Mouse (Mus musculus) adrenal gland, adult 18-20 months (tissue): ENCODE data around the gene Heyl. TPM values are rescaled to one million over a fixed set of nuclear protein-coding genes. Genes with fewer than 3 reads are reported as not detected.
"Not testable (repeated sequence)": the region's sequence is repeated elsewhere in the genome, so short reads cannot be mapped to it uniquely, and the experiment has no call there.

ENCODE experiments used
- DNase-seq, 2 experiments: peaks; one replicate each; pipeline ENCODE4 v3.0.0; 2021 to 2022; ENCODE audit warnings: low spot score in 2 of 2
- total RNA-seq, 2 experiments: library from RNA; stranded (reverse); gene quantifications; 1 replicate in 1 of 2; 2 replicates in 1 of 2; pipeline ENCODE4 v1.2.3; 2021

Heyl gene
- total RNA-seq, 2 experiments from 2014 or later = 4.7 to 11.3 TPM

DNA sequence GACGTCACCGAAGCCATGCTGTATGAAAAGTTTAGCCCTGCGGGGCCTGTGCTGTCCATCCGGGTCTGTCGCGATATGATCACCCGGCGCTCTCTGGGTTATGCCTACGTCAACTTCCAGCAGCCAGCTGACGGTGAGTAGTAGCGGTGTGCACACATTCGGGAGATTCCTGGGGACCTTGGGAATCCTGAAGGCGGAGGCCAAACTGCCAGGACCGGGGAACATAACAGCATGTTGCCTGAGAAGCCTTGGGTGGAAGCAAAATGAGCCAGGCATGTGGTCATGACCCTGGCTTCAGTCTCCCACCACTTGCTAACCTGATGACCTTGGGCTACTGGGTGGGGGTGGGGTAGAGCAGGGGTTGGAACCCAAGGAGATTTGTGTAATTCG is 50.3 kb downstream of the Heyl start:
- DNase-seq = not testable (repeated sequence)

DNA sequence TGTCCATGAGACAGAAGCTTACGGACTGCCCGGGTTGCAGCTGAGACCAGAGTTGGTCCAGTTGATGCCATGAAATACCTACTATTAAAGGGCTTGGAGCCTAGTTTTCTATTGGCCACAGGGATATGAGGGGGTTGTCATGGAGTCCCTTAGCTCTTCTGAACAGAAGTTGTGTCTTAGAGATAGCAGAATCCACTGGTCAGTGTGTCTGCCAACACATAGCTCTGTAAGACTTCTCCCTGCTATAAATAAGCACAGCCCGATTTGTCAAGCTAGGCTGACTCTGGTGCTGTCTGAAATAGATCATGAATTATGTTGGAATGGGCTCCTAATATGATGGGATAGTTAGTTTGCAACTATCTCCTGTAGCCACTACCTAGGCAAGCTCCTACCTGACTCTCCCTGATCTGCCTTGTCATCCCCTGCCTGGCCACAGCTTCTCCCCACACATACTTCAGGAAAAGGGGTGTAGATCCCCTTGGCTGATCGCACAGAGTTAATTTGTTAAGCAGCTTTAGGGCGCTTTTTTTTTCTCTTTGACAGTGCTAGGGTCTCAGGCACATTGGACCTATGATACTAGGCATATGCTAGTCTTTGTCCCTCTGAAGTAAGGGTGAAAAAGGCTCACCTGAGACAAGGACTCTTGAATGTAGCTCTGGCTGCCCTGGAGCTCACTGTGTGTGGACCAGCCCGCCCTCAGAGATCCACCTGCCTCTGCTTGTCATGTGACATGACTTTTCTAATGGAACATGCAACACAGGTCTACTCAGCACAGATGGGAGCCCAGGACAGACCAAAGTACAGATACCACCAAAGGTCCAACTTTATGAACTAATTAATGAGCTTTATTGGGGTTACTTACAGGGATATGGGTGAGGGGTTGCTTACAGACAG is 51.6 kb downstream of the Heyl start:
- no peak for DNase-seq

DNA sequence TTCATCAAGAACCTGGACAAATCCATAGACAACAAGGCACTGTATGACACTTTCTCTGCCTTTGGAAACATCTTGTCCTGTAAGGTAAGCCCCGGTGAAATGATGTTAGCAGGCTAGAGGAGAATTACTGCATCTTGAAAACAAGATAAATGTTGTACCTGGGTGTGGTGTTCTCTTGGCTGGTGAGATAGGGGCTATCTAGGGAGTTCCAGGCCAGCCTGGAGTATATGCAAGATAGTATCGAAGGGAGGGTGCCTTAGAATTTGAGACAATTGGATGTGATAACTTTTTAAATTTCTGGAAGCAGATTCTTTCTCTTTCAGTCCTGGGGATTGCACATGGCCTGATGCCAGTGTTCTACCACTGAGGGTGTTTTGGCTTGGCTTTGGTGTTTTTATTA is 53.4 kb downstream of the Heyl start:
- DNase-seq = no peak

DNA sequence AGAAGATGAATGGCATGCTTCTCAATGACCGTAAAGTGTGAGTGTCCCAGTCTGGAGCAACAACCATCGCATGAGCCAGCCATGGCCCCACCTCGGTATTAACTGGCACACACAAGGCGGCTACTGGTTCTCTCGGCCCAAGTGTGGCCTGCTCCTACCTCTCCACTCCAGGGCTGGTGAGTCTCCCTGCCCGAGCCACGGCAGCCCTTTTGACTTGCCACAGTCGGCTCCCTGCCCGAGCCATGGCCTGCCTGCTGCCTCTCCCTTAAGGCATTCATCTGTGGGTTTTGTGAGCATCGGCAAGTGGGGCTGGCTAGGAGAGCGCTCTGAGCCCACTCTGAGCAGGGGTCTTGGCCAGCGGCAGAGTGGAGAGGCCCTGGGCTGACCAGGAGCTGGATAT is 55.7 kb downstream of the Heyl start:
- DNase-seq = no peak

DNA sequence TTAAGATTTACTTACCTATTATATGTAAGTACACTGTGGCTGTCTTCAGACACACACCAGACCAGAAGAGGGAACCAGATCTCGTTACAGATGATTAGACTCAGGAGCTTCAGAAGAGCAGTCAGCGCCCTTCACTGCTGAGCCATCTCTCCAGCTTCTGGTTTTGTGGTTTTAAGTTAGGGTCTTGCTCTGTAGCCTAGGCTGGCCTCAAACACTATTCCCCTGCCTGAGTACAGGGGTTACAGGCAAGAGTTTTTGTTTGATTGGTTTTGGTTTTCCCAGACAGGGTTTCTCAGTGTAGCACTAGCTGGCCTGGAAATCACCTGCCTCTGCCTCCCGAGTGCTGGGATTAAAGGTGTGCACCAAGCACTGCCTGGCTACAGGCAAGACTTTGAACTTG is 59.0 kb downstream of the Heyl start:
- no peak for DNase-seq

DNA sequence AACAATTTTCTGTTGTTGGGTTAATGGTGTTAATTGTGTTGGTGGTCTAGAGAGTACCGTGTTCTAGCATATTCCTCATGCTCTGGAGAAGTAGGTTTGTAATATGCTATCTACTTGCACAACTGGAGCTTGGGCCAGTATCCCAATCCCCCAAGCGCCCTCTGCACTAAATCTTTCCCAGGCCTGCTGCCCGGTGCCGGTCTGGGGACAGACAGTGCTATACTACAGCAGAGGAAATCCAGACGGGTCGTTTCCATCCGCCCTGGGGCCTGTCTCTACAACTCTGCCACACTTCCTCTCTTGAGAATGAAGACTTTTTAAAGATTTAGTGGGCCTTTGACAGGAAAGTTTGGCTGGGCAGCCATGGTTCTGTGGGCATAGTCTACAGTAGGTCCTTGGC is 59.6 kb downstream of the Heyl start:
- no peak for DNase-seq

DNA sequence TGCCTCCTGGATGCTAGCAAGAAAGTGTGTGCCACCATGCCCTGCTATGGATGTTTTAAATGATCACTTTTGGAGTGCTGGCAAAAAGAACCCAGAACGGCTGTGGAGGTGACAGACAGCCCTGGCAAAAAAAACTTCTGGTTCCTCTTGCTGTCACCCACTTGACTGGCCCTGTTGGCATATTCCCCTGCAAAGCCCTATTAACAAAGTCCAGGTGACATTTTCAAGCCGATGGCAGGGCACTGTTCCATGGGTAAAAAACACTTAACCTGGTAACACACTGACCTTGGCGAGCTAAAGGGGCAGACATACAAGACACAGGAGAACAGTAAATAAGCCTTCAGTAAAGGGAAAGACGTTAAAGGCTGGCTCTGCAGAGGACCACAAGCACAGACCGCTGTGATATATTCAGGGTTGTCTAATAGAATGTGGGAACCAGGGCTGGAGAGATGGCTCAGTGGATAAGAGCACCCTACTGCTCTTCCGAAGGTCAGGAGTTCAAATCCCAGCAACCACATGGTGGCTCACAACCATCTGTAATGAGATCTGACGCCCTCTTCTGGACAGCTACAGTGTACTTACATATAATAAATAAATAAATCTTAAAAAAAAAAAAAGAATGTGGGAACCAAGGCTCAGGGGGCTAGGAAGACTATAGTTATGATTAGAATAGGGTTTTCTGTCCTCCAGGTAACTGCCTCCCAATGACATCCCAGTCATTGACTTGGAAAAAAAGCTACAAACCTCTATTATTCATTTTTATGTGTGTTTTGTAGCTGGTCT is 60.5 kb downstream of the Heyl start:
- no peak for DNase-seq

DNA sequence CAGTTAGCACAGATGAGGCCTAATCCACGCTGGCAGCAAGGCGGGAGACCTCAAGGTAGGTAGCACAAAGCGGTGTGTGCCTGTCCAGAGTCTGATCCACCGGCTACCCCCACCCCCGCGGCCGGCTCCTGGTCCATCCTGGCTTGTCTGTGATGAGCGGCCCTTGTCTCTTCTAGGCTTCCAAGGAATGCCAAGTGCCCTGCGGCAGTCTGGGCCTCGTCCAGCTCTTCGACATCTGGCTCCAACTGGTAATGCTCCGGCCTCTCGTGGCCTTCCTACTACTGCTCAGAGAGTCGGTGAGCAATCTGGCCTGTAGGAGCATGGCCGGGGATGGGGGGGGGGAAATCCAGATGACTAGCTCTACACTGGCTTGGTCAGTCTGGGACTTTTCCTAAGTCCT is 61.7 kb downstream of the Heyl start:
- DNase-seq = not testable (repeated sequence)

DNA sequence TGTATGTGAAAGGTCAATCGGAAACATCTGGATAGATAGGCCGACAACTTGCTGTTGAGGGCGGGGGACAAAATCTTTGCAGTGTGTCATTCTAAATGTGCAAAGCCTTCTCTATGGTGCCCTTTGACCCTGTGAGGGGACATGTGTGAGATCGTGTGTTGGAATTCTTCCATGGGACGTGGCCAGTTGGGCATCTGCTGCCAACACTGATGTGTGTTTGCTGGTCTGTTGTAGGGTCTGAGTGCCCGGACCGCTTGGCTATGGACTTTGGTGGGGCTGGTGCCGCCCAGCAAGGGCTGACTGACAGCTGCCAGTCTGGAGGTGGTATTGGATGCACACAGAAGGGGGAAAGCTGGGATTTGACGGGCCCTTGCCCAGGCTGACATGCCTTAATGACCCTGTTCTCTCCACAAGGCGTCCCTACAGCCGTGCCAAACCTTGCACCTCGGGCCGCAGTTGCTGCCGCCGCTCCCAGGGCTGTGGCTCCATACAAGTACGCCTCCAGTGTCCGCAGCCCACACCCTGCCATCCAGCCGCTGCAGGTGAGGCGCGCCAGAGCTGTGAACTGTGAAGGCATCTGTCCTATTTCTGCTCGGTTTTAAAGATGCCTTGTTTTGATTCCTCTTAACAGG is 62.3 kb downstream of the Heyl start:
- no peak for DNase-seq

DNA sequence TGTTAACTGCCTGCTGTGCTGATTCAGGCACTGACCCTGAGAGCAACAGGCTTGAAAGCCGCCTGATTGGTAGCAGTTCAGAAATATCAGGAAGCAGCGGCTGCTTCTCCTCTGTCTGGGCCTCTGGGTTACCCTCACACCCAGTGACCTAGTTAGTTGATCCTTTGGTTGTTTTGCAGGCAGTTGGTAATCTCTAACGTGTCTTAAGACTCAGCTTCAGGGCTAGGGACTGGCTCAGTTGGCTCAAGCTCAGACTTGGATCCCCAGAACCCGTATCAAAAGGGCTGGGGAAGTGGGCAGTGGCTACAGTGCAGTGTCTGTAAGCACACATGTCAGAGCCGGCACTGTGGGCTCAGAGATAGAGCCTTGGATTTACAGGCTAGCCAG is 62.8 kb downstream of the Heyl start:
- no peak for DNase-seq

DNA sequence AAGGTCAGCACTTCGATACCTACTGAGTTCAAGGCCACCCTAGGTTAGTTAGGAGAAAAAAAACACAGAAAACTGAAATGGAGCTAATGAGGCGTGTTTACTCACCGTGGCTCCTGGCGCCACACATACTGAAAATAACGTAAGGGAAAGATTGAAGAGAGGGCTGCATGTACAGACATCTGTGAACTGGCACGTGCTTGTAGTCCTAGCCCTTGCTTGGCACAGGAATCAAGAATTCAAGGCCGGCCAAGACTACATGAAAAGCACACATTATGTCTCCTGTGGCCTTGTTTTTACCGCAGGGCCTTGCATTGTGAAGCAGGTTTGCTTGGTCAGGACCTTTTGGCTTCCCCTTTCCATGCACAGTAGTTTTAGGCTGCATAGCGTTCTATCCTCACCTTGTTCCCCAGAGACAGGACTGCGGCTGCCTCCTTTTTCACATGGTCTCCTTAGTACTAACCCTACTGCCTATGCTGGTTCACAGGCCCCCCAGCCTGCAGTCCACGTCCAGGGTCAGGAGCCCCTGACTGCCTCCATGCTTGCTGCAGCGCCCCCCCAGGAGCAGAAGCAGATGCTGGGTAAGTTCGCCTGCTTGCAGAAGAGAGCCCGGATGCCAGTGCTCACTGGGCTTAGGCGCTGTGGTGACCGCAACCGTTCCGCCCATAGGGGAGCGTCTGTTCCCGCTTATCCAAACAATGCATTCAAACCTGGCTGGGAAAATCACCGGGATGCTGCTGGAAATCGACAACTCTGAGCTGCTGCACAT is 64.0 kb downstream of the Heyl start:
- no peak for DNase-seq

DNA sequence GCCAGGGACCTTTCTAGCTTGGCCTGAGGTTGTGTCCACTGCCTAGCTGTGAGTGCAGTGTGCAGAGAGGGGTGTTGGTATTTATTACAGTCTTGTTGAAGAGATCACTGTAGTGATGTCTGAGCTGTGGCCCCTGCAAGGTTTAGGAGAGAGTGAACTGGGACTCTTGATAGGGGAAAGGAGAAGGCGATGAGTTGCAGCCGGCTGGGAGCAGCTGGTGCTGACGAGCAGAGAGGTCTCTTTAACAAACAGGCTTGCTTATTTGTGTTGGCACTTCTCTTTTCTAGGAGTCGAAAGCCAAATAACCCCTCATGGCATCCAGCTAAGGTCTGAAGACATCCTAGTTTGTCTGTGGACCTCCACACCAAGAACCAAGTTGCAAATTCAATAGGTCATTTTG is 64.9 kb downstream of the Heyl start:
- DNase-seq = no peak

DNA sequence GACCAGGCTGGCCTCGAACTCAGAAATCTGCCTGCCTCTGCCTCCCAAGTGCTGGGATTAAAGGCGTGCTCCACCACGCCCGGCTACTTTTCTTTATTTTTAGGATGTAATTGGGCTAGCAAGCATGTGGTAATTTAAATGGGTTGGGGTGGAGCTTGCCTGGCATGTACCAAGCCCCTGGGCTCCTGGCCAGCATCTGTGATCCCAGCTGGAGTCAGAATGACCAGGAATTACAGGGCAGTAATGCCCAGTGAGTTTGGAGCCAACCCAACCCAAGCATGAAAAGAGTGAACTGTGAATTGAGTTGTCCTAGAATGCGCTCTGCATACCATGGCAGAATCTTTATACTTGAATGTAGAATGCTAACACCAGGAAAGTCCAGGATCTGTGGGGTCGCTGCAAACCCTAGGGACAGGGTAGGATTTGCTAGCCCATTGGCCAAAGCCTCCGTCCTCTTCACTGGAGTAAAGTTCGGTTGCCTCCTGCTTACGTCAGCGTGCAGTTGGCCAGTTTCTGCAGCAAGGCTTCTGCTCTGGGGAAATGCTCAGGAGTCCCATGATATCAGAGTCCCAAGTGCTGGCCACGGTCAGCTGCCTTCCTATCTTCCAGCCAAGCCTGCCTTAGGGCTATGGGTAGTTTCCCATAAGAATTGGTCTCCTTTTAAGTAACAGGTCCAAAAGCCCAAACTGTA is 65.8 kb downstream of the Heyl start:
- DNase-seq = no peak

Other genes with a start within 250 kb of the Heyl start
- gene Mycl, start 237.9 kb upstream of the Heyl start, total RNA-seq = 1 to 10 TPM; 2.2 to 2.9 TPM
- gene Trit1, start 217.0 kb upstream of the Heyl start, total RNA-seq = 10 to 100 TPM; 18.2 to 19.7 TPM
- gene Bmp8b, start 128.4 kb upstream of the Heyl start, total RNA-seq = under 1 TPM; 0.17 to 0.38 TPM
- gene Oxct2b, start 117.3 kb upstream of the Heyl start, total RNA-seq = not detected
- gene Ppie, start 93.6 kb upstream of the Heyl start, total RNA-seq = 10 to 100 TPM; 47.4 to 53.0 TPM
- 1 to 10 TPM; 3.4 to 3.5 TPM for gene Hpcal4, start 50.3 kb upstream of the Heyl start, total RNA-seq
- 10 to 100 TPM; 46.6 to 52.5 TPM for gene Nt5c1a, start 32.1 kb upstream of the Heyl start, total RNA-seq
- 10 to 100 TPM; 93.9 to 99.8 TPM for gene Pabpc4, start 28.8 kb downstream of the Heyl start, total RNA-seq
- not detected for gene Oxct2a, start 90.1 kb downstream of the Heyl start, total RNA-seq
- not detected for gene Bmp8a, start 109.7 kb downstream of the Heyl start, total RNA-seq